Mouse (Mus musculus) CD4-positive helper T cell, adult 2 months (primary cell): ENCODE measurements at regions not wholly inside any gene's neighbourhood (a gene's known extent, or its start where the extent isn't known, plus 50 kb on each side); places are given as distances from the start of the nearest gene placed in this dataset.
A peak's percentile ranks its signal among the peaks of the same experiment; 100 is the strongest.
"Not testable (repeated sequence)": the region's sequence is repeated elsewhere in the genome, so short reads cannot be mapped to it uniquely, and the experiment has no call there.

ENCODE experiments used
- DNase-seq: peaks from one replicate; pipeline ENCODE4 v3.0.0-alpha.2; 2012; ENCODE audit warnings: low read depth, missing footprints, low spot score

GRCm38 (mm10) chrX:94785983-94786382, 61.6 kb downstream of the Zxdb start:
- DNase-seq, result no peak

- no peak for DNase-seq
These were observed 64.1 kb downstream of the Zxdb start for GRCm38 (mm10) chrX:94788331-94788920.

DNA sequence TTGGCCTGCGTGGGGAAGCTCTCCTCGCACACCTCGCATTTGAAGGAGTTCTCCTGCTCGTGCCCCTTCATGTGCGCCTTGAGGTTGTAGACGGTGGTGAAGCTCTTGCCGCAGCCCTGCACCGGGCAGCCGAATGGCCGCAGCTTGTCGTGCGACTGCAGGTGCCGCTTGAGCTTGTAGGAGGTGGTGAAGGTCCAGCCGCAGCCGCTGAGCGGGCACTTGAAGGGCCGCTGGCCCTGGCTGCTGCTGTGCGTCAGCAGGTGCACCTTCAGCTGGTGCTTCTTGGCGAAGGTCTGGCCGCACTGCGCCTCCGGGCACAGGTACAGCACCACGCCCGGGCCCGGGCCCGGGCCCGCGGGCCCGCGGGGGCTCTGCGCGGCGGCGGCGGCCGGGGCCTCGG, 72.5 kb downstream of the Zxdb start:
- DNase-seq, result not testable (repeated sequence)

- DNase-seq, result not testable (repeated sequence)
These were observed 73.2 kb downstream of the Zxdb start for GRCm38 (mm10) chrX:94797348-94798182.

DNA sequence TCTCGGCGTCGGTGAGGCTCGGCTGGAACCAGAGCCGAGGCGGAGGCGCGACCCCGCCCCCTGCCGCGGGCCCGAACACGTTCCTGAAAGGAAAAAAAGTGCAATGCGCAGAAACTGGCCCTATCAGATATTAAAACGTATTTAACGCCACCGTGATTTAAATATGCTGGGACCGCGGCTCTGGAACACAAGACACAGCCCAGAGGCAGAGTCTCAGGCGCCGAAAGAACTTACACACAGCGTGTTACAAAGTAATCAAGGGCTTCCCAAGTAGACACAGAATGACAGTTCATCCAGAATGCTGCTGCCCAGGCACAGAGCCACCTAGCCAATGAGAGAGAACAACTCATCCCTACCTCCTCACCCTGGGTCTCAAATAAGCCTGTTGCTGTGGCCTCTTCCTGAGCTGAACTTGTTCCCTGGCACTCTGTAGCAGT, 73.8 kb downstream of the Zxdb start:
- DNase-seq, result not testable (repeated sequence)

- not testable (repeated sequence) for DNase-seq
These were observed 88.4 kb downstream of the Zxdb start for GRCm38 (mm10) chrX:94812760-94813159.

DNA sequence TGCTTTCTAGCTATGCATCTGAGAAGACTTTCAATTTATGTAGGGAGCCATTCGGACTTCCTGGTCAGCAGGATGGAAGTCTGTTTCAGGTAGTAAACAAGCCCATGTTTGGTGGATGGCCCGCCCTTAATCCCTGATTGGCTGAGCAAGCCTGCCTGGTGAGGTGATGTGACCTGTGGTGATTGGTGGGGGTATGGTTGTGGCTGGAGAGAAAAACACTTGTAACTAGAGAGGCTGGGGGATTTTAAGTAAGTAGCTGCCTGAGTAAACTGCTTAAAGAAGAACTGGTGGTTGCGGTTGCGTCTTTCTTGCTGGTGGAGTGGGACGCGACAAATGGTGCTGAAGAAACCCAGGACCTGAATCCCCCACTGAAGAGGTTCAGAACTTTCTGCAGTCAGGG, 103.2 kb downstream of the Zxdb start:
- peak; percentile 23 for DNase-seq

DNA sequence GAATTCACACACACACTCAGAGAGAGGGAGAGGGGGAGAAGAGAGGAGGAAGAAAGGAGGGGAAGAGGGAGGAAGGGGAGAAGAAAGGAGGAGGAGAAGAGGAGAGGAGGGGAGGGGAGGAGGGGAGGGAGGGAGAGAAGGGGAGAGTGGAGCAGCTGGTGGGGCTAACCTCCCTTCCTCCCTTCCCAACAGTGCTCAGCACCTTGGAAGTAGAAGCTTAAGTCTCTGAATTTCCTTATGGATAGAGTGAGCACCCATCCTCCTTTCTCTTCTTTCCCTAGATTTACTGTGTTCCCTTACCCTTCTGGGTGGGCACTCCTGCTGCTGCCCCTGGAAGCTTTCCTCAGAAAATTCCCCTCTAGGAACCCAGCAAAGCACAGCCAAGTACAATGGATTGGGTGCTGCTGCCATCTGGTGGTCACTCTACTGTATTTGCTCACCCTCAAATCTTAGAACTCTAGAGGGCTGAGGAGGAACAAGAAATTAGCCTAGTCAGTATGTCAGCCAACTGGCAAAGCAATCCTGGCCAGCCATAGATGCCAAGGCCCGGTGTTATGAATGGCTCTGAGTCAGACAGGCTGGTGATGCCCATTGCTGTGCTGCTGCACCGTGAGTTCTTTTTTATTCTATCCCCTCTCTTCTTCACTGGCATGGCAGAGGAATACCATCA, 119.9 kb downstream of the Zxdb start:
- DNase-seq, result not testable (repeated sequence)

DNA sequence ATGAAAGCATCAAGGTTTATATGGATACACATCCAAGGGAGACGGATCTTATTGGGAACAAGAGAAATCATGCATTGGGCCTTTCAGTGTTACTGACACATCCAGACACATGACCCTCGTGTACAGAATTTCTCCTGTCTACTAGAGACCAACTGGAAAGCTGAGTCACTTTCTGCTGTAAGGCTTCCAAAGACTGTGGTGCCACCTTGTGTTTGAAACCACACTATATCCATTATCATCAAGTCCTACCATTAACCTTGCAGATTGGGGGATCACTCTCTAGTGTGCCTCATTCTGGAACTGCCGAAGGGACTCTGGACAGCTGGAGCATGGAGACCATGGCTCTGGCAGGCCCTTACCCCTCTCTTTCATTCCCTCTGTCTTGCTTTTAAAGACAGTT, 125.2 kb downstream of the Zxdb start:
- not testable (repeated sequence) for DNase-seq

DNA sequence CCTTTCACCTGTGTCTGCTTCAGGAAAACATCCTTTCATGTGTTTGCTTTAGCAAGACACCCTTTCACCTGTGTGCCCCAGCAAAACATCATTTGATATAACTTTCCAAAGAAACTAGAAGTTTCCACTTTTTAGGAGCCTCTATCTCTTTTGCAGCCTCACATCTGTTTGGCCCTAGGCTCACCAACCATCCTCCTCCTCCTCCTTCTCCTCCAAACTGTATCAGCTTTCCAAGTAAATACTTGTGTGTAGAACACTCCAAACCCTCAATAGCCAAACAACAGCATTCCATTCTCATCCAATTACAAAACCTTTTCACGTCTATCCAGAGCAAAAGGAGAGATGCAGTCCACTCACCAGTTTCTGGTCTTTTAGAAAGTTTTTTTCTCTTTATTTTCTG, 133.1 kb downstream of the Zxdb start:
- no peak for DNase-seq

GRCm38 (mm10) chrX:94857954-94858353, 133.6 kb downstream of the Zxdb start:
- DNase-seq, result no peak

DNA sequence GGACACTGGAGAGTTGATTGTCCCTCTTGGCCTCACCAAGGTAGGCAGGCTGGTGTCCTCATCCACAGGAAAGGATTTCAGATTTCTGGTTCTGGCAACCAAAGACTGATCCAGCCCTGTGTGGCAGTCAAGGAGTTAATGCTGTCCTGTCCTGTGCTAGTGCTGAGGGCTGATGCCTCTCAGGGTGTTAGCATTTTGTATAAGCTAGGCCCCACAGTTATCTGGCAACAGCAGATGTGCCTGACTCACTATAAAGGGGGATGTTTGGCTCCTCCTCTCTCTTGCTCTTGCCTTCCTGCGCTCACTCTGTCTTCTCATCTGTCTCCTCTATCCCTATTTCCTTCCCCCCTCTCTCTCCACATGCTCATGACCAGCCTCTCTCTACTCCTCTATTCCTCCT, 138.8 kb downstream of the Zxdb start:
- DNase-seq, result no peak

GRCm38 (mm10) chrX:94865531-94866502, 141.4 kb downstream of the Zxdb start:
- DNase-seq, result peak; percentile 85

DNA sequence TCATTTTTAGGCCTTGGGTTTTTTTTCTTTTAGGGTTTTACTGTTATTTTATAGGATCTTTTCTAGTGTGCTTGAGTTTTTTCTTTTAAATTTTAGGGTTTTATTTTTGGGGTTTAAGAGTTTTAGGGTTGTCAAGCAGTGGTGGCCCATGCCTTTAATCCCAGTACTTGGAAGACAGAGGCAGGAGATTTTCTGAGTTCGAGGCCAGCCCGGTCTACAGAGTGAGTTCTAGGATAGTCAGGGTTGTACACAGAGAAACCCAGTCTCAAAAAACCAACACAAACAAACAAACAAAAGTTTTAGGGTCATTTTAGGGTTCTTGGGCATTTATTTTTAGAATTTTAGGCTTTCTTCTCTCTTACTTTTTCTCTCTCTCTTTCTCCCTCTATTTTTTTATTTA, 142.9 kb downstream of the Spin4 start:
- not testable (repeated sequence) for DNase-seq
